Mouse (Mus musculus) gastrocnemius, adult 2 months (tissue): ENCODE results near the gene Stx18. TPM values are rescaled to one million over a fixed set of nuclear protein-coding genes. Genes with fewer than 3 reads are reported as not detected.

Experiments used
- DNase-seq: peaks from one replicate; pipeline ENCODE4 v3.0.0; 2022
- H3K27ac ChIP-seq: fragments of 200-600 bp; 2 replicates; pipeline ENCODE4 v1.8.1; 2022; ENCODE audit warnings: mild to moderate bottlenecking
- H3K4me3 ChIP-seq: fragments of 200-600 bp; 2 replicates; pipeline ENCODE4 v1.8.1; 2022; ENCODE audit warnings: mild to moderate bottlenecking, moderate library complexity
- CTCF ChIP-seq: fragments of 200-600 bp; IDR thresholded peaks from 2 replicates; pipeline ENCODE4 v1.8.1; 2022; ENCODE audit warnings: antibody characterized with exemption, mild to moderate bottlenecking, moderate library complexity
- intact Hi-C: fragments of 180-260 bp; cut with DNase I; formaldehyde crosslinking; loops from one replicate; pipeline ENCODE4 v1.15.1; 2025
- total RNA-seq, 2 experiments: library from RNA; stranded (reverse); gene quantifications; 2 replicates each; pipeline ENCODE4 v1.2.3; 2021

Gene Stx18
- total RNA-seq, 2 experiments from 2014 or later = 14.3 to 15.1 TPM

GRCm38 (mm10) chr5:38153636-38154035 is 115.1 kb downstream of the Stx18 start:
- no peak overlapping the region for H3K4me3 ChIP-seq
- no peak for TF ChIP-seq CTCF
- intact Hi-C loops = no loop called here
- DNase-seq = no peak
- H3K27ac ChIP-seq = no peak overlapping the region

- no peak for TF ChIP-seq CTCF
- H3K27ac ChIP-seq = no peak overlapping the region
- intact Hi-C loops = no loop called here
- no peak overlapping the region for H3K4me3 ChIP-seq
- no peak for DNase-seq
Measured at GRCm38 (mm10) chr5:38157481-38158020, 119.0 kb downstream of the Stx18 start.

- intact Hi-C loops = no loop called here
- TF ChIP-seq CTCF = no peak
- DNase-seq = no peak
Measured at GRCm38 (mm10) chr5:38158501-38158946, 120.0 kb downstream of the Stx18 start.

GRCm38 (mm10) chr5:38158947-38159633 is 120.5 kb downstream of the Stx18 start:
- intact Hi-C loops = no loop called here
- Histone ChIP-seq H3K27ac (peak overlapping the region; percentile 57), H3K4me3 (peak overlapping the region; percentile 84)
- peak; percentile 72 for DNase-seq
- no peak for TF ChIP-seq CTCF

More at GRCm38 (mm10) chr5:38158501-38158946, 120.0 kb downstream of the Stx18 start:
- peak overlapping the region; percentile 84 for H3K4me3 ChIP-seq
- no peak overlapping the region for H3K27ac ChIP-seq

- no peak for TF ChIP-seq CTCF
- DNase-seq = no peak
- H3K27ac ChIP-seq = peak within 1 kb of the TSS; percentile 57
- peak within 1 kb of the TSS; percentile 84 for H3K4me3 ChIP-seq
- intact Hi-C loops = no loop called here
Measured at GRCm38 (mm10) chr5:38159634-38160413, 121.3 kb downstream of the Stx18 start, which contains the start of gene Nsg1. Gene Nsg1, minus strand, starts transcription at chr5:38159907.

GRCm38 (mm10) chr5:38168497-38168896 is 130.0 kb downstream of the Stx18 start:
- DNase-seq = no peak
- Histone ChIP-seq H3K4me3 (no peak overlapping the region), H3K27ac (no peak overlapping the region)
- intact Hi-C loops = no loop called here
- no peak for TF ChIP-seq CTCF

- TF ChIP-seq CTCF = no peak
- intact Hi-C loops = no loop called here
- DNase-seq = no peak
- no peak overlapping the region for H3K4me3 ChIP-seq
- H3K27ac ChIP-seq = no peak overlapping the region
Measured at GRCm38 (mm10) chr5:38173766-38174165, 135.2 kb downstream of the Stx18 start.

- no peak for DNase-seq
- Histone ChIP-seq H3K27ac (no peak overlapping the region), H3K4me3 (no peak overlapping the region)
- TF ChIP-seq CTCF = no peak
- intact Hi-C loops = no loop called here
Measured at GRCm38 (mm10) chr5:38174256-38174912, 135.8 kb downstream of the Stx18 start.

- Histone ChIP-seq H3K4me3 (no peak overlapping the region), H3K27ac (no peak overlapping the region)
- DNase-seq = no peak
- intact Hi-C loops = no loop called here
- no peak for TF ChIP-seq CTCF
Measured at GRCm38 (mm10) chr5:38184688-38185285, 146.2 kb downstream of the Stx18 start.

GRCm38 (mm10) chr5:38187006-38187405 is 148.5 kb downstream of the Stx18 start:
- no peak for TF ChIP-seq CTCF
- DNase-seq = no peak
- Histone ChIP-seq H3K4me3 (no peak overlapping the region), H3K27ac (no peak overlapping the region)
- intact Hi-C loops = no loop called here

Other genes with a start within 250 kb of the Stx18 start
- 1 to 10 TPM; 1.7 to 2.2 TPM for gene Msx1, start 214.2 kb upstream of the Stx18 start, total RNA-seq
- 1 to 10 TPM; 2.4 to 2.5 TPM for gene Nsg1, start 121.2 kb downstream of the Stx18 start, total RNA-seq
- 1 to 10 TPM; 2.6 to 3.1 TPM for gene Zbtb49, start 181.7 kb downstream of the Stx18 start, total RNA-seq
- gene Lyar, start 181.7 kb downstream of the Stx18 start, total RNA-seq = 10 to 100 TPM; 18.7 to 19.9 TPM
- gene Tmem128, start 221.4 kb downstream of the Stx18 start, total RNA-seq = 1 to 10 TPM; 6.6 to 8.1 TPM
- under 1 TPM; 0.18 to 0.20 TPM for gene Otop1, start 237.2 kb downstream of the Stx18 start, total RNA-seq